Mouse (Mus musculus) small intestine, adult 2 months (tissue): Measurements from ENCODE around the gene Chst3.

ENCODE experiments used
- CTCF ChIP-seq: fragments of 200-500 bp; IDR thresholded peaks from 2 replicates; pipeline ENCODE4 v1.5.1; 2012; ENCODE audit warnings: low read depth, mild to moderate bottlenecking, control low read depth, inconsistent platforms, low read length, moderate library complexity, mixed read lengths; ENCODE audit not compliant: insufficient replicate concordance, insufficient read length; ENCODE audit errors: extremely low read depth
- POLR2A ChIP-seq: fragments of 200-500 bp; IDR thresholded peaks from 2 replicates; pipeline ENCODE4 v1.6.1; 2012; ENCODE audit warnings: low read depth, mild to moderate bottlenecking, control low read depth, inconsistent platforms, low read length, moderate library complexity

- TF ChIP-seq CTCF (no peak), POLR2A (no peak)
These were observed 5.5 kb upstream of the Chst3 start for GRCm38 (mm10) chr10:60224601-60225000.
